Mouse (Mus musculus) MEL (cell line): ENCODE data around the gene Drp2. TPM values are rescaled to one million over a fixed set of nuclear protein-coding genes. Genes with fewer than 3 reads are reported as not detected.

Source experiments
- DNase-seq: peaks from one replicate; pipeline ENCODE4 v3.0.0; 2011; ENCODE audit warnings: low read depth, low spot score
- H3K27ac ChIP-seq: 2 replicates; pipeline ENCODE4 v1.5.1; 2012; ENCODE audit warnings: low read depth, mild to moderate bottlenecking, control low read depth, low read length, moderate library complexity; ENCODE audit not compliant: control insufficient read depth
- H3K27me3 ChIP-seq, 2 experiments: fragments of 150-350 bp in 1 of 2; sonication (generic) in 1 of 2; 2 replicates each; pipeline ENCODE4 v1.6.1; 2012; ENCODE audit warnings: low read length in 2 of 2, mild to moderate bottlenecking in 2 of 2, improper control_type of control experiment in 1 of 2, moderate library complexity in 1 of 2; ENCODE audit not compliant: insufficient read depth in 2 of 2, control insufficient read depth in 1 of 2
- H3K36me3 ChIP-seq, 2 experiments: 2 replicates each; pipeline ENCODE4 v1.6.1; 2012 to 2014; ENCODE audit warnings: low read length in 2 of 2, improper control_type of control experiment in 1 of 2, inconsistent platforms in 1 of 2, mild to moderate bottlenecking in 1 of 2; ENCODE audit not compliant: insufficient read depth in 2 of 2, control insufficient read depth in 1 of 2
- H3K4me1 ChIP-seq, 2 experiments: fragments of 150-350 bp in 1 of 2; sonication (generic) in 1 of 2; 2 replicates each; pipeline ENCODE4 v1.6.1; 2012; ENCODE audit warnings: low read length in 2 of 2, improper control_type of control experiment in 1 of 2, mild to moderate bottlenecking in 1 of 2; ENCODE audit not compliant: insufficient read depth in 2 of 2, control insufficient read depth in 1 of 2
- H3K4me3 ChIP-seq, 2 experiments: fragments of 150-350 bp in 1 of 2; sonication (generic) in 1 of 2; 2 replicates each; pipeline ENCODE4 v1.5.1; 2012; ENCODE audit warnings: low read depth in 2 of 2, low read length in 2 of 2, mild to moderate bottlenecking in 2 of 2, moderate library complexity in 2 of 2, control low read depth in 1 of 2, improper control_type of control experiment in 1 of 2; ENCODE audit not compliant: control insufficient read depth in 1 of 2, insufficient read depth in 1 of 2
- H3K79me2 ChIP-seq: 2 replicates; pipeline ENCODE4 v1.6.1; 2012; ENCODE audit warnings: mild to moderate bottlenecking, low read length, moderate library complexity; ENCODE audit not compliant: control insufficient read depth, poor library complexity, insufficient read depth
- H3K9ac ChIP-seq: 2 replicates; pipeline ENCODE4 v1.6.1; 2012; ENCODE audit warnings: low read depth, mild to moderate bottlenecking, control low read depth, low read length, moderate library complexity; ENCODE audit not compliant: control insufficient read depth, poor library complexity, severe bottlenecking
- H3K9me3 ChIP-seq: fragments of 150-350 bp; sonication (generic); replicated peaks from 2 replicates; pipeline ENCODE4 v1.6.1; 2012; ENCODE audit warnings: mild to moderate bottlenecking, low read length, improper control_type of control experiment, moderate library complexity; ENCODE audit not compliant: insufficient read depth
- CTCF ChIP-seq, 3 experiments: IDR thresholded peaks in 2 of 3; conservative IDR thresholded peaks in 1 of 3; 2 replicates each; pipeline ENCODE4 v1.5.1; 2011 to 2012; ENCODE audit warnings: low read length in 3 of 3, low read depth in 2 of 3, mild to moderate bottlenecking in 2 of 3, improper control_type of control experiment in 1 of 3, inconsistent platforms in 1 of 3, mixed read lengths in 1 of 3, moderate library complexity in 1 of 3; ENCODE audit not compliant: control insufficient read depth in 1 of 3, insufficient read depth in 1 of 3, poor library complexity in 1 of 3, severe bottlenecking in 1 of 3
- E2F4 ChIP-seq: IDR thresholded peaks from 2 replicates; pipeline ENCODE4 v1.6.1; 2011; ENCODE audit warnings: low read depth, low read length, improper control_type of control experiment, borderline replicate concordance
- ELF1 ChIP-seq: IDR thresholded peaks from 2 replicates; pipeline ENCODE4 v1.6.1; 2014; ENCODE audit warnings: low read depth, mild to moderate bottlenecking, inconsistent platforms, low read length, improper control_type of control experiment, moderate library complexity
- EP300 ChIP-seq, 2 experiments: IDR thresholded peaks; 2 replicates each; pipeline ENCODE4 v1.6.1; 2011; ENCODE audit warnings: improper control_type of control experiment in 2 of 2, low read length in 2 of 2, low read depth in 1 of 2, mild to moderate bottlenecking in 1 of 2
- ETS1 ChIP-seq: IDR thresholded peaks from 2 replicates; pipeline ENCODE4 v1.6.1; 2012; ENCODE audit warnings: low read depth, mild to moderate bottlenecking, inconsistent platforms, low read length, improper control_type of control experiment, moderate library complexity
- GABPA ChIP-seq: IDR thresholded peaks from 2 replicates; pipeline ENCODE4 v1.6.1; 2012; ENCODE audit warnings: low read depth, mild to moderate bottlenecking, inconsistent platforms, low read length, improper control_type of control experiment, moderate library complexity
- GATA1 ChIP-seq: IDR thresholded peaks from 2 replicates; pipeline ENCODE4 v1.6.1; 2011; ENCODE audit warnings: low read depth, low read length, improper control_type of control experiment
- JUND ChIP-seq: IDR thresholded peaks from 2 replicates; pipeline ENCODE4 v1.6.1; 2011; ENCODE audit warnings: low read depth, mild to moderate bottlenecking, improper control_type of control experiment, low read length
- MAZ ChIP-seq: IDR thresholded peaks from 2 replicates; pipeline ENCODE4 v1.6.1; 2012; ENCODE audit warnings: low read depth, mild to moderate bottlenecking, inconsistent platforms, low read length, improper control_type of control experiment
- MXI1 ChIP-seq: IDR thresholded peaks from 2 replicates; pipeline ENCODE4 v1.6.1; 2011; ENCODE audit warnings: mild to moderate bottlenecking, low read depth, low read length, improper control_type of control experiment
- MYB ChIP-seq: IDR thresholded peaks from 2 replicates; pipeline ENCODE4 v1.6.1; 2011; ENCODE audit warnings: mild to moderate bottlenecking, low read depth, low read length, improper control_type of control experiment
- NELFE ChIP-seq: IDR thresholded peaks from 2 replicates; pipeline ENCODE4 v1.6.1; 2011; ENCODE audit warnings: low read depth, low read length, improper control_type of control experiment
- NRF1 ChIP-seq: IDR thresholded peaks from 2 replicates; pipeline ENCODE4 v1.6.1; 2014; ENCODE audit warnings: low read depth, mild to moderate bottlenecking, inconsistent platforms, low read length, improper control_type of control experiment, moderate library complexity; ENCODE audit not compliant: poor library complexity, insufficient read depth, severe bottlenecking
- RCOR1 ChIP-seq: IDR thresholded peaks from 2 replicates; pipeline ENCODE4 v1.6.1; 2012; ENCODE audit warnings: low read depth, mild to moderate bottlenecking, inconsistent platforms, low read length, improper control_type of control experiment
- SIN3A ChIP-seq: IDR thresholded peaks from 2 replicates; pipeline ENCODE4 v1.6.1; 2012; ENCODE audit warnings: low read length, improper control_type of control experiment, inconsistent platforms
- SMC3 ChIP-seq: IDR thresholded peaks from 2 replicates; pipeline ENCODE4 v1.6.1; 2011; ENCODE audit warnings: low read depth, low read length, improper control_type of control experiment
- TAL1 ChIP-seq: IDR thresholded peaks from 2 replicates; pipeline ENCODE4 v1.6.1; 2012; ENCODE audit warnings: mild to moderate bottlenecking, inconsistent platforms, low read length, moderate library complexity, mixed read lengths
- TBP ChIP-seq: IDR thresholded peaks from 2 replicates; pipeline ENCODE4 v1.8.0; 2011; ENCODE audit warnings: low read depth, low read length, improper control_type of control experiment
- TCF12 ChIP-seq: IDR thresholded peaks from 2 replicates; pipeline ENCODE4 v1.6.1; 2014; ENCODE audit warnings: low read depth, mild to moderate bottlenecking, inconsistent platforms, low read length, improper control_type of control experiment, moderate library complexity
- ZC3H11A ChIP-seq: IDR thresholded peaks from 2 replicates; pipeline ENCODE4 v1.6.1; 2012; ENCODE audit warnings: low read depth, mild to moderate bottlenecking, inconsistent platforms, low read length, improper control_type of control experiment
- polyA plus RNA-seq, 2 experiments: library from polyadenylated mRNA; stranded (reverse) in 1 of 2; unstranded in 1 of 2; fragments of >175 nt in 1 of 2; fragments of >200 nt in 1 of 2; gene quantifications; 2 replicates each; pipeline versions ENCODE4 v1.2.1 to v1.2.4; 2012; ENCODE audit warnings: low replicate concordance in 2 of 2, low read depth in 1 of 2; ENCODE audit not compliant: insufficient read length in 2 of 2, insufficient read depth in 1 of 2, missing spikeins in 1 of 2
- total RNA-seq: library from RNA; depleted of rRNA; stranded (reverse); fragments of 300-350 nt; gene quantifications from 2 replicates; pipeline ENCODE4 v1.2.3, GENCODE M21; 2012

Gene Drp2
- total and polyA plus RNA-seq, 3 experiments: 0.39 to 1.6 TPM; not detected in 1

DNA sequence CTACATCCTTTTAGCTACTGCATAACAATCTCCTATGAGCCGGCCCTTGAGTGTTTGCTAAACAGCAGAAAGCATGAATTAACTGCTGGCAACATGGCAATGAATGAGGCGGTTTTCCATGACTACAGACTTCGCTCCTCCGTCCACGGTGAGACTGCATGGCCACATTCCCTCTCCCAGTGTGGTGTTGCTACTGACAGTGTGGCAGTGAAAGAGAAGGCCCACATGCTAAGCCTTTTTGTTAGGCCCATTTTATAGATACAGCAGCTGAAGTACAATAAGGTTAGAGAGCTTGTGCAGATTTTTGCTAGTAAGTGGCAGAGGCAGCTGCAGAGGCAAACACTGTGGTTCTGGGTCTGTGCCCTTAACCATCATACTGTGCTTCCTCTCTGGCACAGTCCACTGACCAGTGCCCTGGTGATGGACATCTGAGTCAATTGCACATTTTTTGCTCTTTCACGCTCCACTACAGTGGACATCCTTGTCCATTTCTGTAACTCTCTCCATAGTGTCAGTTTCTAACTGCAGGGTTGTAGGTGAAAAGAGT lies 5.1 kb downstream of the Drp2 start:
- H3K79me2 ChIP-seq: no peaks in the 10 kb centered on the region
- no peak for DNase-seq

DNA sequence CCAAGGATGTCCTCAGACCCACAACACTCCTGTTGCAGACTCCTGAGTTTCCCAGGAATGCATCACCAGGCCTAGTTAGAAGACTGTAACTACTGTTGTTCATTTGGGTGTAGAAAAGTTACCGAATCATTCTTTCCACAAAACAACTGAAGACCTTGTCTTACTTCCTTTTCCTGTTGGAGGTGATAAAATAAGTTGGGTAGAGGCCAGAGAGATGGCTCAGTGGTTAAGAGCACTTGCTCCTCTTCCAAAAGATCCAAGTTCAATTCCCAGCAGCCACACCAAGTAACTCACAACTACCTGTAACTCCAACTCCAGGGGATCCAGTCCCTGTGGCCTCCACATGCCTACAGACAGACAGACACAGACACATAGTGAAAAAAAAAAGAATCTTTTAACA lies 7.7 kb downstream of the Drp2 start:
- peaks cover 5 to 9% of the 10 kb centered on the region in 2 experiments for H3K4me1 ChIP-seq
- peaks cover 0 to 8% of the 10 kb centered on the region in 2 experiments; a peak in 2 of 4 replicates for H3K36me3 ChIP-seq
- H3K27ac ChIP-seq: no peak overlapping the region
- H3K9me3 ChIP-seq: no peaks in the 10 kb centered on the region
- peak; percentile 85 for DNase-seq
- no peak overlapping the region for H3K4me3 ChIP-seq
- no peaks in the 10 kb centered on the region for H3K27me3 ChIP-seq
- no peak overlapping the region for H3K9ac ChIP-seq
- TF ChIP-seq EP300 (IDR thresholded peaks at IDR 0.05; ENCODE audit: low read depth in 1 of 2, low read length in 2 of 2) (peak; percentile 66 to 72), JUND (no peak), GATA1 (peak; percentile 70), NRF1 (no peak), MAZ (no peak), MXI1 (peak; percentile 42; the same call in 1 of the 2 replicates), TBP (peak; percentile 72), RCOR1 (peak; percentile 46; the same call in 1 of the 2 replicates), GABPA (no peak), ETS1 (0 out of 2 replicates have a peak, but pooled peaks have one; percentile 45), MYB (0 out of 2 replicates have a peak, but pooled peaks have one; percentile 8), ELF1 (peak; percentile 38; the same call in 1 of the 2 replicates)
- H3K79me2 ChIP-seq: no peaks in the 10 kb centered on the region

More for the DNA sequence above, 5.1 kb downstream of the Drp2 start:
- Histone ChIP-seq H3K9me3 (no peaks in the 10 kb centered on the region), H3K36me3 (peaks cover 0 to 8% of the 10 kb centered on the region in 2 experiments; a peak in 2 of 4 replicates), H3K27me3 (no peaks in the 10 kb centered on the region), H3K4me3 (no peak overlapping the region), H3K9ac (no peak overlapping the region), H3K4me1 (peaks cover 5 to 9% of the 10 kb centered on the region in 2 experiments), H3K27ac (no peak overlapping the region)
- TF ChIP-seq E2F4: no peak
- no peak for TF ChIP-seq TAL1
- no peak for TF ChIP-seq MYB
- TF ChIP-seq CTCF (IDR thresholded peaks at IDR 0.05 in 2 of 3, conservative IDR thresholded peaks at IDR 0.05 in 1 of 3; ENCODE audit: control insufficient read depth in 1 of 3, insufficient read depth in 1 of 3, low read depth in 2 of 3, low read length in 3 of 3, poor library complexity in 1 of 3, severe bottlenecking in 1 of 3): no peak
- TF ChIP-seq SIN3A: no peak
- TF ChIP-seq NELFE: no peak
- TF ChIP-seq ZC3H11A: no peak
- no peak for TF ChIP-seq SMC3
- no peak for TF ChIP-seq EP300 (IDR thresholded peaks at IDR 0.05; ENCODE audit: low read depth in 1 of 2, low read length in 2 of 2)
- TF ChIP-seq TCF12: no peak
- no peak for TF ChIP-seq JUND
